Mouse (Mus musculus) CD8-positive naive resting alpha-beta T cell, adult 2 months (primary cell): ENCODE measurements around the gene Cux1.

Experiments
- DNase-seq, 2 experiments: peaks; one replicate each; pipeline ENCODE4 v3.0.0; 2022; ENCODE audit warnings: low read depth in 2 of 2, low spot score in 2 of 2

Gene Cux1

GRCm38 (mm10) chr5:136510609-136511008, 56.7 kb downstream of the Cux1 start:
- DNase-seq = no peak

GRCm38 (mm10) chr5:136507629-136508028, 59.7 kb downstream of the Cux1 start:
- no peak for DNase-seq

GRCm38 (mm10) chr5:136506262-136506661, 61.0 kb downstream of the Cux1 start:
- DNase-seq = no peak

- no peak for DNase-seq
Measured at GRCm38 (mm10) chr5:136502491-136503086, 64.7 kb downstream of the Cux1 start.

- DNase-seq = no peak
Measured at GRCm38 (mm10) chr5:136500307-136500871, 66.9 kb downstream of the Cux1 start.

- DNase-seq = no peak
Measured at GRCm38 (mm10) chr5:136499316-136499715, 68.0 kb downstream of the Cux1 start.

- DNase-seq = no peak
Measured at GRCm38 (mm10) chr5:136498741-136499140, 68.5 kb downstream of the Cux1 start.

GRCm38 (mm10) chr5:136497301-136497700, 70.0 kb downstream of the Cux1 start:
- DNase-seq = no peak

- no peak for DNase-seq
Measured at GRCm38 (mm10) chr5:136495581-136495980, 71.7 kb downstream of the Cux1 start.

GRCm38 (mm10) chr5:136494927-136495326, 72.4 kb downstream of the Cux1 start:
- no peak for DNase-seq

GRCm38 (mm10) chr5:136494288-136494687, 73.0 kb downstream of the Cux1 start:
- no peak for DNase-seq

- DNase-seq = no peak
Measured at GRCm38 (mm10) chr5:136489450-136489849, 77.8 kb downstream of the Cux1 start.

- DNase-seq = no peak
Measured at GRCm38 (mm10) chr5:136488721-136489120, 78.6 kb downstream of the Cux1 start.

GRCm38 (mm10) chr5:136488223-136488622, 79.1 kb downstream of the Cux1 start:
- no peak for DNase-seq

- DNase-seq = no peak
Measured at GRCm38 (mm10) chr5:136487397-136488093, 79.7 kb downstream of the Cux1 start.

GRCm38 (mm10) chr5:136486401-136486800, 80.9 kb downstream of the Cux1 start:
- no peak for DNase-seq

- no peak for DNase-seq
Measured at GRCm38 (mm10) chr5:136485397-136485796, 81.9 kb downstream of the Cux1 start.

- no peak for DNase-seq
Measured at GRCm38 (mm10) chr5:136482434-136482833, 84.9 kb downstream of the Cux1 start.

GRCm38 (mm10) chr5:136480541-136480940, 86.7 kb downstream of the Cux1 start:
- no peak for DNase-seq

- DNase-seq = no peak
Measured at GRCm38 (mm10) chr5:136479801-136480200, 87.5 kb downstream of the Cux1 start.

GRCm38 (mm10) chr5:136479024-136479763, 88.1 kb downstream of the Cux1 start:
- no peak for DNase-seq

- DNase-seq = no peak
Measured at GRCm38 (mm10) chr5:136476272-136476671, 91.0 kb downstream of the Cux1 start.
